Mouse (Mus musculus) lung, postnatal 0 days (tissue): Measurements from ENCODE around the gene Mad2l1bp.

Experiments
- CTCF ChIP-seq: IDR thresholded peaks from 2 replicates; pipeline ENCODE4 v1.5.1; 2016; ENCODE audit warnings: antibody characterized with exemption, mild to moderate bottlenecking
- EP300 ChIP-seq: IDR thresholded peaks from 2 replicates; pipeline ENCODE4 v1.6.1; 2016; ENCODE audit warnings: antibody characterized with exemption, mild to moderate bottlenecking, control low read depth

GRCm38 (mm10) chr17:46132058-46132718 is 21.2 kb downstream of the Mad2l1bp start:
- TF ChIP-seq CTCF = peak; percentile 94
- no peak for TF ChIP-seq EP300
